8 mouse cellular contexts compared by ENCODE assay signal in the genomic region with DNA sequence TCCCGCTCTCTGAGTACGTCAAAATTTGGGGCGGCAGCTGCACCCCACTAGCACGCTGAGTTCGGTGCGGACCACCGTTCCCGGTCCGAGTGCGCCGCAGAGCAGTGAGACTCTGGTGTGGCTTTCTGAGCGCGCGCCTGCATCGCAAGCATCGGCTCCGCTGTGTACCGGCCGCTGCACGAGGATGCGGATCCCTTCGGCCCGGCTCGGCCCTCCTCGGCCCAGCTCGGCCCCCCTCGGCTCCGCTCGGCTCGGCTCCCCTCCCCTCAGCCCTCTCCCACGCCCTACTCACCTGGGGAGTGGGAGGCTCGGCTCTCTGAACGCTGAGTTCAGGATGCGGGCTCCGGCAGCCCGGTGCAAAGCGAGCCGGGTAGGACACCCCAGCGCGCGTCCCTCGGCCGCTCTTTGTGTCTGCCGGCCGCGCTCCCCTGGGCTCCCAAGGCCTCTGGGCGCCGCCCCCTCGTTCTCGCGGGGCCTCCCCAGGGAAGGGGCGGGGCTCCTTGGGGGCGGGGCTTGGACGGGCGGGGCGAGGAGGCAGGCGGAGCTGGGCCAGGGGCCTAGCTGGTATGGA. TPM values are rescaled to one million over a fixed set of nuclear protein-coding genes. Genes with fewer than 3 reads are reported as not detected.
DNase-seq lines count a peak whose midpoint lies in the region; ATAC-seq and TF ChIP-seq lines count a peak whose summit lies in the region.

No protein-coding gene starts in this region.

- under 1% methylated on average over 55 of the region's 57 CpGs for WGBS in forebrain, embryonic 12.5 days
- WGBS in lung, adult 2 months: under 1% methylated on average over 57 of the region's 57 CpGs

- DNase-seq in G1E (ENCODE audit: low spot score): peak; percentile 91
- DNase-seq in c-Kit-positive CD71-positive TER-119-positive erythroid progenitor cells, embryonic 14.5 days (ENCODE audit: low spot score): peak; percentile 85
- DNase-seq in heart, postnatal 25 days (ENCODE audit: low spot score): peak; percentile 28
- DNase-seq in layer of hippocampus, adult 2 months (ENCODE audit: low spot score in 2 of 2): peak; percentile 51 to 70
- peak; percentile 49 for DNase-seq in lung, adult 2 months
- DNase-seq in ovary, postnatal 10 days (ENCODE audit: low spot score): peak; percentile 66
- DNase-seq in thymus, postnatal 25 days: peak; percentile 23

- peaks cover 49% of the 10 kb centered on the region for H3K4me1 ChIP-seq in G1E (ENCODE audit: insufficient read depth, low read depth, low read length)
- H3K4me1 ChIP-seq in forebrain, embryonic 12.5 days: peaks cover 23% of the 10 kb centered on the region
- peaks cover 6% of the 10 kb centered on the region; the same call in 1 of the 2 replicates for H3K4me1 ChIP-seq in lung, adult 2 months (ENCODE audit: control insufficient read depth, insufficient read depth, low read length)

- peak; percentile 72 for ATAC-seq in G1E (ENCODE audit: extremely low read depth, insufficient number of reproducible peaks, low FRiP score, poor library complexity, severe bottlenecking)
- peak; percentile 92 for ATAC-seq in forebrain, embryonic 12.5 days (ENCODE audit: low FRiP score)

- peak overlapping the region; percentile 75 for H3K4me2 ChIP-seq in forebrain, embryonic 12.5 days

- H3K9me3 ChIP-seq in G1E (replicated peaks): no peaks in the 10 kb centered on the region
- no peaks in the 10 kb centered on the region for H3K9me3 ChIP-seq in forebrain, embryonic 12.5 days

- H3K36me3 ChIP-seq in G1E (replicated peaks): no peaks in the 10 kb centered on the region
- no peaks in the 10 kb centered on the region for H3K36me3 ChIP-seq in forebrain, embryonic 12.5 days (replicated peaks)

- H3K4me3 ChIP-seq in G1E (ENCODE audit: low read depth, low read length): peak overlapping the region; percentile 84
- peak overlapping the region; percentile 74 for H3K4me3 ChIP-seq in forebrain, embryonic 12.5 days (replicated peaks)
- peak overlapping the region; percentile 87 for H3K4me3 ChIP-seq in layer of hippocampus, adult 2 months
- peak overlapping the region; percentile 51 for H3K4me3 ChIP-seq in lung, adult 2 months (replicated peaks; ENCODE audit: extremely low read depth, low read depth, low read length)

- H3K27me3 ChIP-seq in G1E (ENCODE audit: insufficient read depth, low read length): peaks cover 5% of the 10 kb centered on the region; the same call in 1 of the 2 replicates
- H3K27me3 ChIP-seq in forebrain, embryonic 12.5 days: no peaks in the 10 kb centered on the region

- no peak for TF ChIP-seq POLR2A in lung, adult 2 months (IDR thresholded peaks at IDR 0.05; ENCODE audit: borderline replicate concordance, extremely low read depth, low read depth, low read length)

- H3K27ac ChIP-seq in forebrain, embryonic 12.5 days: peak overlapping the region; percentile 83
- peak overlapping the region; percentile 67 for H3K27ac ChIP-seq in layer of hippocampus, adult 2 months

- peak overlapping the region; percentile 89 for H3K9ac ChIP-seq in forebrain, embryonic 12.5 days

- no peak for TF ChIP-seq CTCF in G1E (IDR thresholded peaks at IDR 0.05; ENCODE audit: low read depth, low read length)
- no peak for TF ChIP-seq CTCF in layer of hippocampus, adult 2 months (conservative IDR thresholded peaks at IDR 0.05)
- no peak for TF ChIP-seq CTCF in lung, adult 2 months (IDR thresholded peaks at IDR 0.05; ENCODE audit: insufficient read depth, low read length)

- intact Hi-C loops in heart, postnatal 25 days (cut with DNase I): loop anchor here (10.0 kb wide), 1 partner anchor 394 kb away; no protein-coding TSS in a partner anchor

RNA-seq across cellular contexts. Expression of a gene that starts 30.2 kb away (rescaled TPM):
- total RNA-seq in G1E (2014; fragmentation: Nextera tagmentation): 5.1 and 5.6 TPM in 2 replicates
- 5.3 and 7.5 TPM in 2 replicates for total RNA-seq in G1E (2017)
- 2.7 and 3.6 TPM in 2 replicates for polyA plus RNA-seq in G1E (2012)
- 24.3 and 24.4 TPM in 2 replicates for polyA plus RNA-seq in forebrain, embryonic 12.5 days (2016; fragmentation: Nextera tagmentation; extraction: Ambion mirVana)
- total RNA-seq in heart, postnatal 25 days (2021): 1 to 10 TPM in 1 of 2 experiments, under 1 TPM in 1; 0.98 to 1.3 TPM
- total RNA-seq in layer of hippocampus, adult 2 months (2021): 1 to 10 TPM; 5.4 to 6.7 TPM
- 2.0 and 2.2 TPM in 2 replicates for polyA plus RNA-seq in lung, adult 2 months (2012; rRNA removed)

RNA-seq across cellular contexts. Expression of a gene that starts 30.2 kb away (rescaled TPM):
- 24.9 and 25.5 TPM in 2 replicates for total RNA-seq in G1E (2014; fragmentation: Nextera tagmentation)
- 31.0 and 39.3 TPM in 2 replicates for total RNA-seq in G1E (2017)
- 20.0 and 22.1 TPM in 2 replicates for polyA plus RNA-seq in G1E (2012)
- polyA plus RNA-seq in forebrain, embryonic 12.5 days (2016; fragmentation: Nextera tagmentation; extraction: Ambion mirVana): 44.1 and 47.8 TPM in 2 replicates
- 1 to 10 TPM; 1.9 to 2.1 TPM for total RNA-seq in heart, postnatal 25 days (2021)
- total RNA-seq in layer of hippocampus, adult 2 months (2021): 10 to 100 TPM; 21.1 to 22.8 TPM
- 0.83 and 1.8 TPM in 2 replicates for polyA plus RNA-seq in lung, adult 2 months (2012; rRNA removed)

Comparison
In these comparisons a context has a peak if more than half of its experiments do, and no peak if none do; other contexts are left out.
1. Peak in every context shown above with its lines: DNase-seq, ATAC-seq, H3K4me3 ChIP-seq and H3K27ac ChIP-seq.
2. DNase-seq: peak in every context shown above with its lines; median percentile 91 in G1E; 85 in c-Kit-positive CD71-positive TER-119-positive erythroid progenitor cells, embryonic 14.5 days; 66 in ovary, postnatal 10 days; 60 in layer of hippocampus, adult 2 months; 49 in lung, adult 2 months; 28 in heart, postnatal 25 days; 23 in thymus, postnatal 25 days.
3. RNA of a gene that starts 30.2 kb away (total RNA-seq): 24.9 to 39.3 TPM in G1E and 21.1 to 22.8 TPM in layer of hippocampus, adult 2 months; 1.9 to 2.1 TPM in heart, postnatal 25 days; every median in the first group is over 4 times any median in the second.